Mouse (Mus musculus) embryonic fibroblast, embryonic 13.5 days (primary cell): Measurements from ENCODE around the gene Sez6.

Source experiments
- CTCF ChIP-seq: IDR thresholded peaks from 2 replicates; pipeline ENCODE4 v1.5.1; 2011; ENCODE audit warnings: mild to moderate bottlenecking, control low read depth, low read length, moderate library complexity, borderline replicate concordance; ENCODE audit not compliant: insufficient read depth
- POLR2A ChIP-seq: IDR thresholded peaks from 2 replicates; pipeline ENCODE4 v1.6.1; 2011; ENCODE audit warnings: low read depth, mild to moderate bottlenecking, control low read depth, low read length, moderate library complexity

DNA sequence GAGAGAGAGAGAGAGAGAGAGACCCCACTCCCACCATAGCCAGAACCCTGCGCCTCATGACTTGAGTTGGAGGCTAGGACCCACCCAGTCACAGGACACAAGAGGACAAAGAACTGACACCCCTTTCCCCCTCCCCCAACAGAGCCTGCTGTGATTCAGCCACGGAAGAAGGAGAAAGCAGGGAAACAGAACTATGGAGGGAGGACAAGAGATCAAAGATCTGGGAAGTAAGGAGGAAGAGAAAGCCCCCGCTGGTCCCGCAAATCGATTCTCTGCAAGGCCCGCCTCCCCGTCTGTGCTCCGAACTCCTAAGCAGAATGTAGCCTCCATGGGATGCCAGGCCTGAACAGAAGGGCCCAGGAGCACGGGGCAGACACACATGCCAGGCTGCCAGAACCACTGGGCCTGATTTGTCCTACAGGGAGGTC is 23.8 kb upstream of the Sez6 start:
- no peak for TF ChIP-seq CTCF
- TF ChIP-seq POLR2A: no peak
